In genomic region chr11:101626649-101626994, GRCm38 (mm10) we compare ENCODE assay signal across 8 mouse cellular contexts. TPM values are rescaled to one million over a fixed set of nuclear protein-coding genes. Genes with fewer than 3 reads are reported as not detected.
A peak's percentile ranks its signal among the peaks of the same experiment; 100 is the strongest.
DNase-seq lines count a peak whose midpoint lies in the region; ATAC-seq and TF ChIP-seq lines count a peak whose summit lies in the region.

No protein-coding gene starts in this region.

- H3K4me2 ChIP-seq in heart, postnatal 0 days (ENCODE audit: low read depth, low read length) = peak overlapping the region; percentile 96

- H3K36me3 ChIP-seq in heart, adult 2 months (ENCODE audit: control insufficient read depth, insufficient read depth, low read length) = no peaks in the 10 kb centered on the region
- H3K36me3 ChIP-seq in G1E (replicated peaks) = peaks cover 3% of the 10 kb centered on the region
- H3K36me3 ChIP-seq in heart, postnatal 0 days (replicated peaks; ENCODE audit: control insufficient read depth, insufficient read depth, low read length) = peaks cover 5% of the 10 kb centered on the region; the same call in 1 of the 2 replicates
- peaks cover 12% of the 10 kb centered on the region for H3K36me3 ChIP-seq in megakaryocyte, embryonic 14.5 days (replicated peaks; ENCODE audit: low read length)

- WGBS in heart, adult 2 months = 6% methylated on average over 8 of the region's 8 CpGs
- WGBS in heart, postnatal 0 days = 5% methylated on average over 8 of the region's 8 CpGs

- H3K9ac ChIP-seq in heart, adult 2 months (ENCODE audit: low read depth, low read length) = peak overlapping the region; percentile 35
- H3K9ac ChIP-seq in heart, postnatal 0 days (replicated peaks; ENCODE audit: low read depth, low read length) = peak overlapping the region; percentile 80

- H3K79me2 ChIP-seq in heart, adult 2 months (replicated peaks; ENCODE audit: control insufficient read depth, insufficient read depth, low read length) = no peaks in the 10 kb centered on the region

- no peak for TF ChIP-seq CTCF in heart, adult 2 months (IDR thresholded peaks at IDR 0.05)
- no peak for TF ChIP-seq CTCF in G1E (IDR thresholded peaks at IDR 0.05; ENCODE audit: low read depth, low read length)
- no peak for TF ChIP-seq CTCF in heart, postnatal 0 days (IDR thresholded peaks at IDR 0.05; ENCODE audit: low read depth)

- no peak for TF ChIP-seq EP300 in heart, adult 2 months (IDR thresholded peaks at IDR 0.05; ENCODE audit: insufficient read depth, low read depth, low read length)
- TF ChIP-seq EP300 in heart, postnatal 0 days (IDR thresholded peaks at IDR 0.05; ENCODE audit: low read depth) = no peak

- no peaks in the 10 kb centered on the region for H3K27me3 ChIP-seq in heart, adult 2 months (ENCODE audit: control insufficient read depth, insufficient read depth, low read length)
- no peaks in the 10 kb centered on the region for H3K27me3 ChIP-seq in G1E (ENCODE audit: insufficient read depth, low read length)
- no peaks in the 10 kb centered on the region for H3K27me3 ChIP-seq in heart, postnatal 0 days (ENCODE audit: control insufficient read depth, insufficient read depth, low read length)
- peaks cover 2% of the 10 kb centered on the region for H3K27me3 ChIP-seq in megakaryocyte, embryonic 14.5 days (replicated peaks)

- TF ChIP-seq POLR2A in heart, adult 2 months (IDR thresholded peaks at IDR 0.05; ENCODE audit: insufficient read depth, low read depth, low read length) = no peak

- no peaks in the 10 kb centered on the region for H3K4me1 ChIP-seq in heart, adult 2 months (ENCODE audit: control insufficient read depth, insufficient read depth, low read length)
- H3K4me1 ChIP-seq in G1E (ENCODE audit: insufficient read depth, low read depth, low read length) = peaks cover 27% of the 10 kb centered on the region
- 0 out of 2 replicates have a peak, but pooled peaks cover 5% of the 10 kb centered on the region for H3K4me1 ChIP-seq in heart, postnatal 0 days (ENCODE audit: control insufficient read depth, insufficient read depth)
- H3K4me1 ChIP-seq in megakaryocyte, embryonic 14.5 days = peaks cover 29% of the 10 kb centered on the region

- intact Hi-C loops in heart, adult 2 months (cut with DNase I) = loop anchor here (2.0 kb wide), 1 partner anchor 74 kb away; the partner anchor contains the start of gene Nbr1
- intact Hi-C loops in heart, postnatal 36 days (cut with DNase I) = loop anchor here (2.0 kb wide), 1 partner anchor 30 kb away; no protein-coding TSS in a partner anchor

- DNase-seq in heart, adult 2 months = no peak
- DNase-seq in heart, postnatal 36 days = no peak
- no peak for DNase-seq in G1E (ENCODE audit: low spot score)
- DNase-seq in heart, postnatal 0 days (ENCODE audit: low spot score) = no peak
- no peak for DNase-seq in frontal cortex, postnatal 25 days (ENCODE audit: low spot score in 2 of 2)
- DNase-seq in right cerebral cortex, postnatal 4 days = no peak
- DNase-seq in left cerebral cortex, adult 9 months (ENCODE audit: low spot score in 2 of 2) = no peak

- no peak for ATAC-seq in G1E (ENCODE audit: extremely low read depth, insufficient number of reproducible peaks, low FRiP score, poor library complexity, severe bottlenecking)
- ATAC-seq in heart, postnatal 0 days (ENCODE audit: insufficient read depth, low read depth) = peak; percentile 12; the same call in 1 of the 2 replicates

- H3K9me3 ChIP-seq in G1E (replicated peaks) = peaks cover 20% of the 10 kb centered on the region
- H3K9me3 ChIP-seq in heart, postnatal 0 days (replicated peaks; ENCODE audit: control insufficient read depth, low read length) = no peaks in the 10 kb centered on the region
- peaks cover 21% of the 10 kb centered on the region for H3K9me3 ChIP-seq in megakaryocyte, embryonic 14.5 days

- H3K27ac ChIP-seq in heart, adult 2 months = peak overlapping the region; percentile 88
- H3K27ac ChIP-seq in heart, postnatal 0 days (ENCODE audit: low read depth) = peak overlapping the region; percentile 98

- H3K4me3 ChIP-seq in heart, adult 2 months = peak overlapping the region; percentile 56
- H3K4me3 ChIP-seq in G1E (ENCODE audit: low read depth, low read length) = peak overlapping the region; percentile 50; the same call in 1 of the 2 replicates
- peak overlapping the region; percentile 73 for H3K4me3 ChIP-seq in heart, postnatal 0 days (ENCODE audit: low read depth, low read length)
- H3K4me3 ChIP-seq in megakaryocyte, embryonic 14.5 days (replicated peaks) = peak overlapping the region; percentile 92

RNA-seq across cellular contexts. Expression of gene Rdm1, which starts 0.4 kb away (rescaled TPM):
- 10 to 100 TPM; 45.6 to 49.5 TPM for total RNA-seq in heart, adult 2 months (2021)
- polyA plus RNA-seq in heart, adult 2 months (2012; rRNA removed) = 42.3 and 49.8 TPM in 2 replicates
- 10 to 100 TPM; 41.6 to 47.3 TPM for total RNA-seq in heart, postnatal 36 days (2021)
- total RNA-seq in G1E (2014; fragmentation: Nextera tagmentation) (15.4 and 23.8 TPM in 2 replicates), G1E (2017) (10.8 and 13.8 TPM in 2 replicates)
- polyA plus RNA-seq in G1E (2012) = 3.0 and 3.8 TPM in 2 replicates
- 44.1 and 44.5 TPM in 2 replicates for total RNA-seq in heart, postnatal 0 days (2014; rRNA removed; ENCODE audit: low replicate concordance)
- polyA plus RNA-seq in heart, postnatal 0 days (2015; fragmentation: Nextera tagmentation; extraction: Ambion mirVana) = 38.1 and 40.4 TPM in 2 replicates
- polyA plus RNA-seq in megakaryocyte, embryonic 14.5 days (2012; ENCODE audit: insufficient read depth, low replicate concordance) = 3.8 TPM in 1 of 2 replicates, not detected in the other

RNA-seq across cellular contexts. Expression of gene Gm11634, which starts 27.6 kb away (rescaled TPM):
- total RNA-seq in heart, adult 2 months (2021) = not detected
- polyA plus RNA-seq in heart, adult 2 months (2012; rRNA removed) = not detected in 2 replicates
- not detected for total RNA-seq in heart, postnatal 36 days (2021)
- total RNA-seq in G1E (2014; fragmentation: Nextera tagmentation) (not detected in 2 replicates), G1E (2017) (not detected in 2 replicates)
- not detected in 2 replicates for polyA plus RNA-seq in G1E (2012)
- not detected in 2 replicates for total RNA-seq in heart, postnatal 0 days (2014; rRNA removed; ENCODE audit: low replicate concordance)
- polyA plus RNA-seq in heart, postnatal 0 days (2015; fragmentation: Nextera tagmentation; extraction: Ambion mirVana) = not detected in 2 replicates
- not detected in 2 replicates for polyA plus RNA-seq in megakaryocyte, embryonic 14.5 days (2012; ENCODE audit: insufficient read depth, low replicate concordance)

RNA-seq across cellular contexts. Expression of gene Arl4d, which starts 38.7 kb away (rescaled TPM):
- total RNA-seq in heart, adult 2 months (2021) = 10 to 100 TPM; 18.9 to 23.5 TPM
- 23.4 and 27.8 TPM in 2 replicates for polyA plus RNA-seq in heart, adult 2 months (2012; rRNA removed)
- total RNA-seq in heart, postnatal 36 days (2021) = 10 to 100 TPM; 23.4 to 23.5 TPM
- total RNA-seq in G1E (2014; fragmentation: Nextera tagmentation) (3.5 and 6.8 TPM in 2 replicates), G1E (2017) (2.2 TPM in 2 replicates)
- 5.2 TPM in 2 replicates for polyA plus RNA-seq in G1E (2012)
- total RNA-seq in heart, postnatal 0 days (2014; rRNA removed; ENCODE audit: low replicate concordance) = 8.1 and 12.2 TPM in 2 replicates
- 9.9 and 11.3 TPM in 2 replicates for polyA plus RNA-seq in heart, postnatal 0 days (2015; fragmentation: Nextera tagmentation; extraction: Ambion mirVana)
- 1.2 TPM in 1 of 2 replicates, not detected in the other for polyA plus RNA-seq in megakaryocyte, embryonic 14.5 days (2012; ENCODE audit: insufficient read depth, low replicate concordance)

RNA-seq across cellular contexts. Expression of gene Tmem106a, which starts 44.6 kb away (rescaled TPM):
- total RNA-seq in heart, adult 2 months (2021) = 1 to 10 TPM; 2.8 to 3.4 TPM
- polyA plus RNA-seq in heart, adult 2 months (2012; rRNA removed) = 15.5 and 18.8 TPM in 2 replicates
- 1 to 10 TPM; 3.6 to 4.7 TPM for total RNA-seq in heart, postnatal 36 days (2021)
- 3.4 and 7.8 TPM in 2 replicates for total RNA-seq in G1E (2014; fragmentation: Nextera tagmentation)
- 1.6 and 2.9 TPM in 2 replicates for total RNA-seq in G1E (2017)
- polyA plus RNA-seq in G1E (2012) = 1.00 and 1.0 TPM in 2 replicates
- total RNA-seq in heart, postnatal 0 days (2014; rRNA removed; ENCODE audit: low replicate concordance) = 2.7 and 8.3 TPM in 2 replicates
- 4.2 TPM in 2 replicates for polyA plus RNA-seq in heart, postnatal 0 days (2015; fragmentation: Nextera tagmentation; extraction: Ambion mirVana)
- polyA plus RNA-seq in megakaryocyte, embryonic 14.5 days (2012; ENCODE audit: insufficient read depth, low replicate concordance) = 3.4 and 23.5 TPM in 2 replicates
